Mouse (Mus musculus): ENCODE measurements at regions not wholly inside any gene's neighbourhood (a gene's known extent, or its start where the extent isn't known, plus 50 kb on each side); places are given as distances from the start of the nearest gene placed in this dataset.

DNA sequence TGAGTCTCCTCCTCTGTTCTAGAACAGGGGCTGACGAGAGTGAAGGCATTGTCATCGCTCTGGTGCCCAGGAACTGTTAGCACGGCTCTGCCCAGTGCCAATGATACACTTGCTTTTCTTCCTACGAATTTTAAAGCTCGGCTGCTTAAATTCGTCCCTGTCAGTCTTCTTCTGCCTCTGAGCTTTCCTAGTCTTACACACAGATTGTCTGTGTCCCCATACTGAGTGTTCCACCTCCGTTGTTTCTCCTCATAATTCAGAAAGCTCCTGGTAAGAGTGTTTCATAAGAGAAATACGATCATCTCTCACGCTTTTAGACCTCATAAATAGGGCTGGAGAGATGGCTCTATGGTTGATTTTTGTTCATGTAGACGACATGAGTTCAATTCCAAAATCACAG lies 282.9 kb upstream of the Rnf219 start:
- TF ChIP-seq POLR2A (IDR thresholded peaks at IDR 0.05; ENCODE audit: extremely low read depth, insufficient read depth, low read length) (no peak), CTCF (IDR thresholded peaks at IDR 0.05; ENCODE audit: low read depth, low read length) (no peak)
